Mouse (Mus musculus) brain, embryonic 14.5 days (tissue): ENCODE data around the gene Srgap2.

Source experiments
- CTCF ChIP-seq: fragments of 200-500 bp; IDR thresholded peaks from 2 replicates; pipeline ENCODE4 v1.5.1; 2012; ENCODE audit warnings: inconsistent platforms, mild to moderate bottlenecking, moderate library complexity, borderline replicate concordance; ENCODE audit not compliant: insufficient read depth, insufficient read length; ENCODE audit errors: extremely low read depth
- POLR2A ChIP-seq: fragments of 200-500 bp; IDR thresholded peaks from 2 replicates; pipeline ENCODE4 v1.6.1; 2012; ENCODE audit warnings: mild to moderate bottlenecking, inconsistent platforms, borderline replicate concordance; ENCODE audit not compliant: poor library complexity, insufficient read depth, insufficient read length, severe bottlenecking; ENCODE audit errors: extremely low read depth

- TF ChIP-seq POLR2A (no peak), CTCF (peak; percentile 14; the same call in 1 of the 2 replicates)
Observed at GRCm38 (mm10) chr1:131284167-131284566, 243.0 kb downstream of the Srgap2 start.
